Mouse (Mus musculus) ES-CJ7 (cell line): ENCODE measurements around the gene Dgkz.

Source experiments
- DNase-seq: peaks from one replicate; pipeline ENCODE4 v3.0.0; 2011; ENCODE audit warnings: low read depth, low spot score

The Dgkz gene

DNA sequence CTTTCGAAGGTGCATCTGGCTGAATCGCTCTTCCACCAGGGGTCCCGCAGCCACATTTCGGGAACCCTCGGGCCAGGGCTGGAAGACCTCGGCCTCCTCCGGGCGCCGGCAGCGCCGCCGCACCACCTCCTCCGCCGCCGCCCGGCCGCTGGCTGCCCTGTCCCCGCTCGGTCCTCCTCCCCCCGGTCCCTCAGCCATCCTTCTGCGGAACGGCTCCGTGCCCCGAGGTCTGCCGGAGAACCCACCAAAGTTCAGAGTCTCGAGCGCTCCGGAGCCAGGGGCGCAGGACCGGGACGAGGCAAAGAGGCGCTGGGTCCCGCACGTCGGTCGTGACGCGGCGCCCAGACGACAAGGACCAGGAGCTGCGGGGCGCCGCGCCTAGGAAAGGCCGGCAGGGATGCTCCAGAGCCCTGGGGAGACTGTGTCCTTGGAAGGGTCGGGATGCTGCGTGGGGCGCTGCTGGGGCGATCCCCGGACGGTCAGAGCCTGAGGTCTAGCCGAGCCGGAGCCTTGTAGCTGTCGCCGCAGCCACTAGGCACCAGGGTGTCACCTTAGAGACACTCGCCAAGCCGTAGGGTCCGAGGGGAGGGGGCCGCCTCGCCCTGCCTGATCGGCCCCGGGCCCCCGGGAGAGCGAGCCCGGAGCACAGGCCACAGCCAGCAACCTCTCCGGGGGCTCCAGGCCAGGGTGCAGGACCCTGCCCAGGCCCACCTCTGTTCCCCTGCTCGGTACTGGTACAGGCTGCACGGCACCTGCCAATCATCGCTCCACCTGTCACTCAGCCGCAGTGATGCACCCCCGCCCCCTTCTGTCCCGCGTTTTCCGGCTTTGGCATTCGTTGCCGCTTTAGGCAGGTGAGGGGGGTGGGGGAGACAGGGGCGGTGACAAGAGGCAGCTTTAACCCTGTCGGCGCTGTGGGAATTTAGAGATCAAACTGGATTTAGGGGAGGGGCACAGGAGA is at the start of gene Dgkz:
TSS of gene Dgkz (minus strand) at position 284 of the 961 bp plus-strand sequence.
- peak; percentile 80 for DNase-seq

DNA sequence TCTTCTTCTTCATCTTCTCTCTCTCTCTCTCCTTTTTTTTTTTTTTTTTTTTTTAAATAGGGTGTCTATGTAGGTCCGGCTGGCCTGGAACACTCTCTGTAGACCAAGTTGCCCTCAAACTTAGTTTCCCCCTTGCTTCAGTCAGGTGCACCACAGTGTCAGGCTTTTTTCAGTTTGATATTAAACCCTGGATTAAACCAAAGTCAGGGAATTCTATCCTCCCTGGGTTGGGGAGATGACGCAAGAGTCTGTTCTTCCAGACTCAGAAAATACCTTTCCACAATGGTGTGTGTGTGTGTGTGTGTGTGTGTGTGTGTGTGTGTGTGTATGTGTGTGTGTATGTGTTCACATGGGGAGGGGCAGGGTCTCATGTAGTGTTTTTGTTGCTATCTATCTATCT is 49.5 kb upstream of the Dgkz start:
- DNase-seq, result no peak

DNA sequence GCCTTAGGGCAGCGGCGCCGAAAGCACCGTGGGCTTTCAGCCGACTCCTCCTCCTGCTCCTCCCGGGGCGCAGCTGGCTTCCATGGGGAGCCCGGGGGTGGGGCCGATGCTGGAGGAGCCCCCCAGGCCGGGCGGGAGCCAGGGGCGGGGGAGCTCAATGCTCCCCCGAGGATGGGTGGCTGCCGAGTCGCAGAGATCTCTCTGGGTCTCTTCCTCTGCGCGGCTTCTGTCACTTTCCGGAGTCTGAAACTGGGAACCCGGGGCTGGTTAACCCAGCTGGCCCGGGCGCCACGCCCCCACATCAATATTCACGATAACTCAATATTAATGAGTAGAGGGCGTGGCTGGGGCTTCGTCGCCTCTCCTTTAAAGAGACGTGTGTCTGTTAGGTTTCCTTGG is 48.6 kb upstream of the Dgkz start, which contains the start of gene Creb3l1:
TSS of gene Creb3l1 (minus strand) at position 229 of the 399 bp plus-strand sequence.
- peak; percentile 64 for DNase-seq

DNA sequence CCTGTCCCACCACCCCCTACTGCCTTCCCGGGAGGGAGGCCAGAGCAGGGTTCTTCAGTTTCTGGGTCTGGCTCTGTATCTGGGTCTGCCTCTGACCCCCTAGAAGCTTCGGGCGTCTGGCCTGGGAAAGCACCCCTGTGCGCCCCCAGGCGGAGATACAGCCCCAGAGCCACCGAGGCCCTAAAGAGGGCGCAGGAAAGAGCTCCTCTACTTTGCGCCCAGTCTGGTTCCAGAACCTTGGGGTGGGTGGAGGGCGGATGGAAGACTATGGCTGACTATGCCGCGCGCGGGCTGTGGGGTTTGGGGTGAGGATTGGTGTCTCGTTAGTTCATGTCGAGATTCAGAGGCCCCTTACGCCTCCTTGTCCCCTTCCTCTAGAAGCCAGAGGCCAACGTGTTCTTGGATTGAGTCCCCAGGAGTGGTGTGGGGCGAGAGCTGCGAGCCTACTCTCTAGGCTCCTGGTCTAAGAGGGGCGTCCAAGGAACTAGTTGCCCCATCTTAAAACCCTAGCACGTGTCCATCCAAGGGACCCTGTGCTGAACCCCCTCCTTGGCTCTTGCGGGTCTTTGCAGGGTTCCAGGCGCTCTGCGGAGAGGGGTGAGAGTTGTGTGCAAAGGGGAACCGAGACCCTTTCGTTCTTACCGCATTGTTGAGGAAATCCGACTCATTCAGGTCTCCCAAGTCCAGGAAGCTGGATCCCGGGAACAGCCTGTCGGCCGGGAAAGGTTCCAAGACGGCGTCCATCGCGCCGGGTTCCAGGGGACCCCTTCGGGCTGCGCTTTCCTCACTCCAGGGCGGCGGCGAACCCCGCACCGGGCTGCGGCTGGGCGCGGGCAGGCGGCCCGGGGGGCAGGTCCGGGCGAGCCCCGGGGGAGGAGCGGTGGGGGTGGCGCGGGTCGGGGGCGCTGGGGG is 48.0 kb upstream of the Dgkz start:
- peak; percentile 44 for DNase-seq

DNA sequence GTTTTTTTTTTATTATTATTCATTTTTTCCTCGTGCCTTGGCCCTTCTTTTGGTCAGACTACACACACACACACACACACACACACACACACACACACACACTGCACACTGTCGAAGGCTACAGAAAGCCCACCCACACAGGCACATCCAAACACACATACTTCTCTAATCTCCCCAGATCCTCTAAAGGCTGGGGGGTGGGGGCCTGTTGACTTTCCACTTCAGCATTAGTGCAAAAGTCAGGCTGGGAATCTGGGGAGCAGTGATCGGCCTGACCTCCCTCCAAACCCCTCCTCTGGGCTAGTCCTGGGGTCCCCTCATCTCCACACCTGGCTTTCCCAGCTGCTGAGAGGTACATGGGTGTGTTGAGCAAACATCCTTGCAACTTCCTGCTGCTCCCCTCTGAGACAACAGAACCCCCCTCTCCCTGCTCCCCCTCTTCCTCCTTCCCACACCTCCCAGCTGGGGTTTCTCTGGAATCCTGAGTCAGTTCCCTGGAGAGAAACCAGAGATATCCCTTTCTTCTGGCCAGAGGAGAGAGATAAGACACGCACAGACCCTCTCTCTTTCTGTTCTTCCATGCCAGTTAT is 45.1 kb upstream of the Dgkz start:
- no peak for DNase-seq

DNA sequence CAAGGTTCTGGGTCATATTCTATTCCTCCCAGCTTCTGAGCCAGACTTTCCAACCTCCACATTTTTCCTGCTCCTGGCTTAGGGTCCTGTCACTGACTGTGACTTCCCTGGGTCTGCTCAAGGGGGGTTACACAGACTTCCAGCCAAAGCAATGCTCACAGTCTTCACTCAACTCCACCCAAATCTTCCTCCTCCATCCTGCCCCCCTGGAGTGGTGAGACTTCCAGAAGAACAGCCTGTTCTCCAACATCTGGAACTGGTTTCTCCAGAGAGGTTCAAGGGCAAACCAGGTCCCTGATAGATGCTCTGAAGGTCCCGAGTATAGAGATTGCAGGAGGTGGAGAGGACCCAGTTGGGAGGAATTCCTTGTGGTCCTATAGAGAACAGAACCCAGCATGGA is 41.8 kb upstream of the Dgkz start:
- no peak for DNase-seq

DNA sequence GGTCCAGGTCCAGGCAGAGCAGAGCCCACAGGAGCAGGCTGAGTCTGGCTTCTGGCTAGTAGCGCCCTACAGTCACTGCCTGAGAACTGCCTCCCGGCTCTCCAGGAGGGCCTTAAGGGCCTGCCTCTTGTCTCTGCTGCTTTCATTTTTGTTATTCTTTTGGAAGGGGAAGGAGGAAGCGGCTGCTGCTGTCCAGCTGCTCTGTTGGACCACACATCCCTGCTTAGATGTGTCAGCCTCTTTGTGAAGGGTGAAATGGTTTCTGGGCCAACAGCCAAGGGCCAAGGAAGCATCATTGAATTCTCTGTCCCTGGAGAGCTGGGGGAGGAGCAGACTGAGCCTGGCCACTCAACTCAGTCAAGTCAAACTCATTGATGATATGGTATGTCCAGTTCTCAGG is 41.3 kb upstream of the Dgkz start:
- DNase-seq, result no peak

DNA sequence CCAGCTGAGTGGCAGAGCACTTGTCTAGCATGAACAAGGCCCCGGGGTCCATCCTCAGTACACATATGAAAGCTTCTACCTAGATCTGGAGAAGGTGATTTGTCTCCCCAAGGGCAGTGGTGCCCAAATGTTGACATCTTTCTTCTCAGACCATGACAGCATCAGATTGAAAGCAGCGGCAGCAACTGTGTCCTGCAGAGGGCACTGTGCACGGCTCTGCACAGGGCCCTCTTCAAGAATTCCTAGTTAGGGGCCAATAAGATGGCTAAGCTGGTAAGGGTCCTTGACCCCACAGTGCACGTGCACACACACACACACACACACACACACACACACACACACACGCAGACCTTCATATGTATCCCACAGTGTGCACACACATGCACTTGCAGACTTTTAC is 39.2 kb upstream of the Dgkz start:
- peak; percentile 29 for DNase-seq

DNA sequence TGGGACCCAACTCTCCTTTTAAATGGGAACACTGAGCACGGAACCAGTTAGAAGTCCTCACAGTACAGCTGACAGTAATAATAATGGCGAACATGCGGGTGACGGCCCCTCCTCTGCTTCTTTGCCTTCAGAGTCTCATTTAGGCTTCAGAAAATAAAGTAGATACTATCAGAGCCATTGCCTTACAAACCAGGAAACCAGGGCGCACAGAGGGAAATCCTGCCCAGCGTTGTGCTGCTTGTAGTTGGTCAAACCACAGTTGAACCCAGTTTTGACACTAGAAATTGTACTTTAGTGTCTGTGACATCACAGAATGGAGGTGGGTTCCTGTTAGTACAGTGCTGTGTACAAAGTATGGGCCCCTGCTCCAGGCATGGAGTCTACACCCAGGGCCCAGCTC is 38.6 kb upstream of the Dgkz start:
- DNase-seq, result no peak

DNA sequence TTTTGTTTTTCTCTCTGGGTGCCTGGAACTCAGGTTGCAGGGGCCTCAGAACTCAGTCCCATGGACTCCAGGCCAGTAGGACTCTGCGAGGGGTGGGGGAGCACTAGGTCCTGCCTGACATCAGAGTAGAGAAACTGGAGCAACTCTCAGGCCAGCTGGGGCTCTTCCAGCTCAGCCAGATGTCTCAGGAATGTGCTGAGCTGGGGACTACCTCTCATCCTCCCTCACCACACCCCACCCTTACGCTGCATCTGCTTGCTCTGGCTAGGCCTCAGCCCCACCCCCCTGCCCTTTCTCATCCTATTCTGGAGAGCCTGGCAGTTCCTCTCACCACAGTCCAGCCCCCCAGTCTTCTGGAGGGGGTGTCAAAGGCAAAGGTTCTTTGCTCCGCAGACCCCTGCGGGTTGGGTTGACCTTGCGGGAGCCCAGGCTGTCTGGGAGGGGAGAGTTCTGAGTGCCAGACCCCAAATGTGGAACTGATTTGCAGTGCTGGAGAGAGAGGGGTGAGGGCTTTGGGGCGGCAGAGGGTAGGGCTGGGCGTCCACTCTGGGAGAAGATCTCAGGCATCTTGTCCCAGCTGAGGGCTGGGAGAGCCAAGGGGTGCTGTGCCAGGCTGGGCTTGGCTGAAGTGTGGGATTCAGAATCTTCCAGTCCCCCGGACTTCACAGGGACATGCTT is 37.2 kb upstream of the Dgkz start:
- DNase-seq, result peak; percentile 79

DNA sequence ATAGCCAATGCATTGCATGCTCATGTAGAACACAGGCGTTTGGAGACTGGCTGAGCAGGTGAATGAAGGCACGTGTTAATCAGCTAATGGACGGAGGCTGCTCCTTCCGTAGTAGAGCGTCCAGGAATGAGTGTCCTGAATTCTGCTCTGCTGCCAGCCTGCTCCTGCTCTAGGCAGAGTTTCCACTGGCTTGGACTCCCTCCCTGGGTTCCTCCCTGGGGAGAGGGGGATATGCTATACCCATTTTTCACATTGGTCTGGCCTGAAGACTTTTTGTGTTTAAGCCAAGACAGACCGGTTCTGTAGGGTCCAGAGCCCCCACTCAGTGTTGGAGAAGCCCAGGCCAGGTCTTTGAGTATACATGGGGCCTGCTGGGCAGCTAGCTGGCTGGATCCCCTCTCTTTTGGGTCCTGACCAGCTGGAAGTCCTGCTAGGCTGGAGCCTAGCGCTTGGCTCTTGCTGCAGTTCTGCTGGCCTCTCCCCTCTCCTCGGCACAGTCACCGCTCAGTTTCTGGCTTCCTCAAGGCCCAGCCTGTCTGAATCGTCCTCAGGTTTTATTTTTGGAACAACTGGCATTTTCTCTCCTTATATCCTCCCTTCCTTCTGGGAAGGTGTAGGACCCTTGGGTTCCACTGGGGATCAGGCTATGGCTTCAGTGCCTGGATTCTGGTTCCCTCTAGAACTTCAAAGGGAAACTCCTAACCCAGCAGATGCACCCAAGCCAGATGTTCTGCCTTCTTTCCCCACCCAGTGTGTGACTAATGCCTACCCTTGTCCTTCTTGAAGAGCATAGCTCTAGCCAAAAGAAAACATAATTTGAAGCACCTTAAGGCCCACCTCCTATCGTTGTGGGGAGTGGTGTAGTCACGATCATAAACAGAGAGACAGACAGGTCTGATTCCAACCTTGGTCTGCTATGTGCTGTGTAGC is 36.0 kb upstream of the Dgkz start:
- no peak for DNase-seq

DNA sequence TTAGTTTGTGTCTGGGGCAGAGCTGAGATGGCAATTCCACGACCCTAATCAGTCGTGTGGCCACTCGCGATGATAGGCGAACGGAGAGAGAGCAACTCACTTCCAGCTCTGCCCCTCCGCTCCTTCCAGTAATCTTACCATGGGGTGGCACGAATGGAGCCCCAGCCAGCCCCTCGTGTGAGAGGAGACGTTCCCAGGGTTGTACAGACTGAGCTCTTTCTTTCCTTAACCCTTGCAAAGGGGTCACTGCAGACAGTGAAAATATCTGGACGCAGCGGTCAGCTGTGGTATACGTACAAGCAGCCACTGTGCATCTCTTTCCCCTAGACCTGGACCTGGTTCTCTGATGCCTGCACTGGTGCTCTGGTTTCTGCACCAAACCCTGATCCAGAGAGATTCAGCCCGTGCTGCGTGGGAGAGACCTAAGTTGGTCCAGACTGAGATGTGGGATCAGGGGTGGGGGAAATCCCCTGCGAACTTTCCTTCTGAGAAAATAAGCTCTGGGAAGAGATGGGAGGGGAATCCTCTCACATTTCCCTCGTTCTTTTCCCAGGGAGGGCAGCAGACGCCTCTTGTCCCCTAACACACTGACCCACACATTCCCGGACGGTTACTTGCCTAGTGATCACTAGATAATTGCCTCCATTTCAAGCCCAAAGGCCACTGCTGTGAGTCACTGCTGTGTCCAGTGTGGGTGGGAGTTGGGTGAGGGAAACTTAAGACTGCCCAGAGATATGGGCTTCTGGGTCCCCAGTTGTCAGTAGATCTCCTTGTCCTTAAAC is 33.1 kb upstream of the Dgkz start:
- DNase-seq, result no peak

DNA sequence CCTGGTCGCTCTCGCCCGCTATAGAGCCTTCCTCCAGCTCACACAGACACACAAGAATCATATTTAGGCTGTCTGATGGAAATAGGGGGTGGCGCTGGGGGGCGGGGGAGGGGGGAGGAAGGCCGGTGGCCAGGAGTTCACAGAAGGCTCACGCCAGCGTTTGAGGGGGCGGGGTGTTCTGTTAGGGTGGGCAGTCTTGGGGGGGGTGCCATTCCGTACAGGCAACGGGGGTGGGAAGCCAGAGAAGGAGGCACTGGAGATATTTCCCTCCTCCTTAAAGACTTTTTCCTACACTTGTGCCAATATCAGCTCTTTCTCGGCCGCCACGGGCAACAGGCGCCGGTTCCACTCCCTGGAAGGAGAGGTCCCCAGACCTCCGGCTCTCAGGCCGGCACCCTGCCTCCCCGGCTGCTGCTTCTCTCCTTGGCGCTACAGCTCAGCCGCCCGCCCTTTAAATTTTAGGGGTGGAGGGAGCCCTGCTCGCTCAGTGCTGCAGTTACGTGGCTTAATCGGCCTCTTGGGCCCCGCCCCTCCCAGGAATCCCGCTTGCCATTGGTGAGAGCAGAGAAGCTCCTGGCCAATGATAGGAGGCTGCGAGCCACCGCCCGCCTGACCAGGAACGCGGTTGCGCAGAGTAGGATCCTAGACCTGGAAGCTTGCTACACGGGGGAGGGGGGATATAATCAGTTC is 32.4 kb upstream of the Dgkz start:
- DNase-seq, result peak; percentile 96

DNA sequence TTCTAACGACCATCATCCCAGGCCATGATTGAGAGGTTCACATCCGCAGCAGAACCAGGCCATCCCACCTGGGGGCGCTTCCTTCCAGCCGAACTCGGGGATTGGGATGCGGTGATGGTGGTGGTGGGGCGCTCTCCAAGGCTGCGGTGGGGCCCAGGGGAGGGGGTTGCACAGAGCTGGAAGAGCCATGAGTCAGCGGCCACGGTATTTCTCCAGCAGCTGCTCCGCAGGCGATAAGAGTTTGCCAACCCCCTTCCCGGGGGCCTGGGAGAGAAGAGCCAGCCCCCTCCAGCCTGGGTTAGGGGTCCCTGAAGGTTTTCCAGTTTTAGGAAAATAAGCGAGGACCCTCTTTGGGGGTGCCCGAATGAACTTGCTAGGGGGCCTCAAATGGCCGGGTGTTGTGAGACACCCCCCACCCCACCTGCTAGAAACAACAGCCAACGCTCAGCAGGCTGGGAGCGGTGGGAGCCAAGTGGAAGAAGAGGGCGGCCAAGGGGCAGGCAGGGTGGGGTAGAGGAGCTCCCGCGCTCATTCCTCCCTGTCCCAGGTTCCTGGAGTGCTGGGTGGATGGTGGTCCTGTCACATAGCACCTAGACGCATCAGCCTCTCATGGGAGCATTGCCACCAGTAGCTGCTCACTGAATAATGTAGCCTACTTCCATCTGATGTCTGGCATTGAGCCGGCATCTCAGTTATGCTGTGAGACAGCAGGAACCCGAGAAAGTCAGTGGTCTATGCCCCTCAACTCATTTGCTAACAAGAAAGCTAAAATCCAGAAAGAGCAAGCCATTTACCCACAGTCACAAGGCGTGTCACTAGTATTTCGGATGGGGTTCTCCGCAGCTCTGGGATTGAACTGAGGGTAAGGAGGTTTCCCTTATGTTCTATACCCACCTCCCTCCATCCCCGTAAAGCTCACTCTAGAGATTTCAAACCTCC is 31.6 kb upstream of the Dgkz start:
- peak; percentile 48 for DNase-seq

DNA sequence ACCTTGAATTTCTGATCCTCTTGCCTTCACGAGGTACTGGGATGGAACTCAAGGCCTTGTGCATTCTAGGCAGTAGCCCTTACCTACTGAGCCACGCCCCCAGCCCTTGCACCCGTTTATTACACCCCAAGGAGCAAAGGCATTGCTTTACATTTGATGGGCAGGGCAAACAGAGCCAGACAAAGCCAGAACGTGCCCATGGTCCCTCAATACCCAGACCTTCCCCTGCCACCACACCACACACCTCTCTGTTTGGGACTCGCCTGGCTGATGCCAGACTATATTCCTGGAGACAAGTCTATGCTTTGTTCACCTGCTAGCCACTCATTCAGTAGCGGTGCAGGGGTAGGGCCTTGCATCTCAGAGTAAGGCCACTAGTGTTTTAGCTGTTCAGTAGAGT is 30.8 kb upstream of the Dgkz start:
- DNase-seq, result no peak

DNA sequence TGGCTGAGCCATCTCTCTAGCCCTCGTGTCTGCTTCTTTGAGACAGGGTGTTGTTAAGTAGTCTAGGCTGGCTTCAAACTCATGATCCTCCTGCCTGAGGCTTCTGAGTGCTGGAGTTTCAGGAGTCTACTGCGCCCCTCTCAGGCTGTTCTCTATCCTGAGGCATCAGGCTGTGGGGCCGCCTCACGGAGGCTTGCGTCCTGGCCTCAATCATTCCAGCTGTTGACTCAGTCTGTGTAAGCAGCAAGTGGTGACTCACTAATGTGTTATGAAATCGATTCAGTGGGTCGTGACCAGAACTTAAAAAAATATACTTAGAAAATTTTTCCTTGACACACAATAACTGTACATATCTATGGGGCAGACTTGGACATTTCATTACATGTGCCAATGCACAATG is 29.0 kb upstream of the Dgkz start:
- no peak for DNase-seq

DNA sequence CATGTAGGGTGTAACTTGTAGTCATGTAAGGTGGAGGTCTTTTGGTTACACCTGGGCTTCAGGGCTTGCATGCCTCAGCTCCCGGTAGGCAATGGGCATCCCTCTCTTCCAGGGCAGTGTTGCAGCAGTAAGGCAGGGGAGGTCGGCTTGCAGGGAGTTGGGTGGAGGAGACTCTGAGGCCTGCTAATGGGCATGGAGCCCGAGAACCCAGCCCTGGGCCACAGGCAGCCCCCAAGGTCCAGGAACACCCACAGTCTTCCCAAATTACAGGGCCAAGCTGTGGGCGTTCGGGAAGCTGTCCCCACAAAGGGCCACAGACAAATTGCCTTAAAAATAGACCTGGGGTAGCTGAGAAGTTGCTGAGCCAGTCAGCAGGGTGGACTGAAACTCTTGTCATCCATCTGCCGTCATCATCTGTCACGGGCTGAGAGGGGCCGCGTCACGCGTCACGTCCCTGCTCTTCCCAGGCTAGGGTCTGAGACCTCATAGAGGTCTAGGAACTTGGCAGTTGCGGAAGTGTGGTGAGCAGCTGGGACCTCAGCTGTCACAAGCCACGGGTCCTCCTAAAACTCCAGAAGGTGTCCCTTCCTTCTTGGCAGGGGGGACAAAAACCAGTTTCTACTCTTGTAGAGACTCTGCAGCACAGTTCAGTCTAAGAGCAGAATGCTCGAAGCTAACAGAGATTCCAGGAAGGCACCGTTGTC is 22.4 kb upstream of the Dgkz start:
- DNase-seq, result no peak
